Mouse (Mus musculus): ENCODE data around the gene Dnm2. TPM values are rescaled to one million over a fixed set of nuclear protein-coding genes. Genes with fewer than 3 reads are reported as not detected.
A peak's percentile ranks its signal among the peaks of the same experiment; 100 is the strongest.

The Dnm2 gene
- total RNA-seq (2015) = 63.4 and 64.5 TPM in 2 replicates
- 87.0 and 89.9 TPM in 2 replicates for total RNA-seq (2017)

DNA sequence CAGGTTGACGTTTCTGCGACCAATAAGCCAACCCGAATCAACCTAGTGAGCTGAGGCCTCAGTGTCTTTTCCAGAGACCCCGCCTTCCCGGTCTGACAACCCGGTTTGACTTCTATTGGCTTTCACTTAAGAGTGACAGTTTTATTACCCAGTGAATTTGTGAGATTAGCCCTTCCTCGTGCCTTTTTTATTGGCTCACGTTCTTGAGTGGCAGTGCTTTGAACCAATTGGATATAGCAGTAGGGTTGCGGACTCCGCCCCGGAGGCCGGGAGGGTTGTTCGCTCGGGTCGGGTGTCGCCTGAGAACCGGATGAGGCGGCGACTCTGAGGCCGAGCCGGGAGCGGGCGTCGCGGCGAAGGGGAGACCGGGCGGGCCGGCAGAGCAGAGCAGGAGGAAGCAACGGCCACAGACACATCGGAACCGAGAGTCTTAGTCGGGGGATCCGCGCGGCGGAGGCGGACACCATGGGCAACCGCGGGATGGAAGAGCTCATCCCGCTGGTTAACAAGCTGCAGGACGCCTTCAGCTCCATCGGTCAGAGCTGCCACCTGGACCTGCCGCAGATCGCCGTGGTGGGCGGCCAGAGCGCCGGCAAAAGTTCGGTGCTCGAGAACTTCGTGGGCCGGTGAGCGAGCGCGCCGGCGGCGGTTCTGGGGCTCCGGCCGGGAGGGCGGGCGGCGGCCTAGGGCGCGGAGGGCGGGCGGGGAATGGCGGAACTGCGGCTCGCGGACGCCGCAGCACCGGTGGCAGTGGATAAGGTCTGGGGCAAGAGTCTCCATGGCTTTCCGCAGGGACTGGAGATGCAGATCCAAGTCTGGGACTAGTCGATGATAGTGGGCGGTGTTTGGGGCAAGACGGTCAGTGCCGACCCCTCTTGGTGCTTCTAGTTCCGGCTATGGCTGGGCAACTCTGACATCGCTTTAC is at the start of gene Dnm2:
Gene Dnm2 (plus strand): TSS at position 278 of the 925 bp plus-strand sequence.
- peak; percentile 92 for ATAC-seq (replicated peaks; ENCODE audit: poor library complexity)

DNA sequence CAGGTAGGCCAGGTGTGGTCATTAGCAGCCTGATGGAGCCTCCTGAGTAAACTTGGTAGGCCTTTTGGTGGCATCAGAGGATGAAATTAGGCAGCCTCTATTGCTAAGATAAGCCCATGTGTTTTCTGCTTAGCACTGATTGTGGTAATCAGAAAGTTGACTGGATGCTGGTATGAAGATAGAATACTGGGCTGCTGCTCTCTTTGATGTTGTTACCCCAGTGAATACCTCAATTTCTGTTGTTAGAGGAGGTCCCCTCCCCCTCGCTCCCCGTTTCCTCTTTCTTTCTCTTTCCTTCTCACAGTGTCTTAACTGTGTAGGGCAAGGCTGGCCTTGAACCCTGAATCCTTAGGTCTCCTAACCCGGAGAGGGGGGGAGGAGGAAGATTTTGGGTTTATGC is 45.5 kb upstream of the Dnm2 start:
- peak; percentile 81 for ATAC-seq (replicated peaks; ENCODE audit: poor library complexity)

DNA sequence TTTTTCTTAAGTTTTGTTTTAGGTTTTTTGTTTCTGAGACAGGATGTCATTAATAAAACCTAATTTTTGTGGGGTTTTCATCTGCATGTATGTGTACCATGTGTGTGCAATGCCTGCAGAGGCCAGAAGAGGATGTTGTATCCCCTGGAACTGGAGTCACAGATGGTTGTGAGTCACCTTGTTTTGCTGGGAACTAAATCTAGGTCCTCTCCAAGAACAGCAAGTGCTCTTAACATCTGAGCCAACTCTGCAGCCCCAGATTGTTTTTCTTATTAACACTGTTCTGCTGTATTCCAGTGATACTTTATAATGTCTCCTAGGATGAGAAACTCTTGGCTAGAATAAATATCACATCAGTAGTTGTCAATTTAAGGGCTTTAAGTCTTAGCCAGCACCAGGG is 43.8 kb upstream of the Dnm2 start:
- no peak for ATAC-seq (replicated peaks; ENCODE audit: poor library complexity)

DNA sequence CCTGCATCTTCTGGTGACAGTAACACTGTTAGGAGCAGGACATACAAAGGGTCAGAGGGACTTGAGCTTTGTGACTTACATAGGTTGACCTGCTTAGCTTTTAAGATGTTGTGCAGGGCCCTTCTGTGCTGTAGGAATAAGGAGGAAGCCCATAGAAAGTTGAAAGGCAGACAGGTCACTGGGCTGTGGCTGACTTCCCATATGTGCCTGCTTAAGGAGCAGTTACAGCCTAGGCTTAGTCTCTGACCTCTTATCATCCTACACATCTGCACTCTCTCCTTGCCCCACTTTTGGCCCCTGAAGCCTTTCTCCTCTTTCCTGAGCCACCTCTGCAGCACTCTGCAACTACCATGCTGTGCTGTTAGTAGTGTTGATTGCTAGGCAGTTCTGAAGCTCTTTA is 40.7 kb upstream of the Dnm2 start:
- no peak for ATAC-seq (replicated peaks; ENCODE audit: poor library complexity)

DNA sequence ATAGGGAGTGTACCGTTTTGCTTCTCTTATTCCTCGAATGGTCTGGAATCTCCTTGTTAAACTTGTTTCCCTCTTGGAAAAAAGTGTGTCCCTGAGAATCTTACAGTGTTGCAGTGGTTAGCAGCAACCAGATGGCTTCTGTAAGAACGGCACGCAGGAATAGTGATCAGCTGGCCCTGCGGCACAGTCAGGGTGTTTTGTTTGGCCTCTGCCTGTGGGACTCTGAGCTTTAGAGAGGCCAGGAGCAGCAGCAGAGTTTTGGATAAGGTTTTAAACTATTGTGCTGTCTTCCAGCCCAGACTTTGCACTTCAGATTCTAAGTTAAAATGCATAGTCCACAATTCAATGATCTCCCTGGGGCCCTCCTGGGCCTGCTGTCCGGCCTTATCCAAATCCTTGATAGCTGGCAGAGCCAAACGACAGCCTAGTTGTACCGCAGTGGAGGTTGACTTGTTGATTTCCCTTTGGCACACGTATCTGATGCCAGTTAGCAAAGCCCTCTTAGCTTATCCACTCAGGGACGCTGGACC is 32.0 kb upstream of the Dnm2 start:
- ATAC-seq (replicated peaks; ENCODE audit: poor library complexity) = no peak

DNA sequence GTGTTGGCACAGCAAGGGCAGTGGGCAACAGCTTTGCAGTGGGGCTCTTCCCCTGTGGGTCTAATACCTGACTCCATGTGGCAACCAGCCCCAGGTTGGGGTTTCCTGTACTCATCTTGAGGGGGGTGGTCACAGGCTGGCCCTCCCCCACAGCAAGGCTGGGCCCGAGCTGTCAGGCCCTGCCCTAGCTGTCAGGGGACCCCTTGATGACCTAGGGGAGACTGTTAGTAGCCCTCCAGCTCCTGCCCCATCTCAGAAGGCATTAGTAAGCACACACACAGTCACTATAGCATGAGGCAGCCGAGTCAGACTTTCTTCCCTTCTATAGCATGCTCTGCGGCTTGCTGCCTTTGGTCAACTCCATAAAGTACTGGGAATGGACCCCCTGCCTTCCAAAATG is 29.0 kb upstream of the Dnm2 start:
- ATAC-seq (replicated peaks; ENCODE audit: poor library complexity) = no peak

DNA sequence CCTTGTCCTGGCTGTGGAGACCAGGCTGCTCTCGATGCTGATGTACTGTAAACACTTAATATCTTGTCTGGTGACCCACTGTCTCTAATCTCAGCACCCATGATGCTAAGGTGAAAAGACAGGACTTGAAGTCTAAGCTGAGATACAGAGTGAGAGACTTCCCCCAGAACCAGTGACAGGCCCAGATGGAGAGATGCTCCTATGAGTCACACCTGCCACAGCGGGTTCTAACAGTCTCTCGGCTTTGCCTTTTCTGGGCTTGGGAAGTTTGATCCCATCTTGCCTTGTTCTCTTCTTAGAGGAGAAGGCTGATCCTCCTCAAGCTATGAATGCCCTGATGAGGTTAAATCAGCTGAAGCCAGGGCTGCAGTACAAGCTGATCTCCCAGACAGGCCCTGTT is 27.5 kb upstream of the Dnm2 start:
- ATAC-seq (replicated peaks; ENCODE audit: poor library complexity) = no peak

DNA sequence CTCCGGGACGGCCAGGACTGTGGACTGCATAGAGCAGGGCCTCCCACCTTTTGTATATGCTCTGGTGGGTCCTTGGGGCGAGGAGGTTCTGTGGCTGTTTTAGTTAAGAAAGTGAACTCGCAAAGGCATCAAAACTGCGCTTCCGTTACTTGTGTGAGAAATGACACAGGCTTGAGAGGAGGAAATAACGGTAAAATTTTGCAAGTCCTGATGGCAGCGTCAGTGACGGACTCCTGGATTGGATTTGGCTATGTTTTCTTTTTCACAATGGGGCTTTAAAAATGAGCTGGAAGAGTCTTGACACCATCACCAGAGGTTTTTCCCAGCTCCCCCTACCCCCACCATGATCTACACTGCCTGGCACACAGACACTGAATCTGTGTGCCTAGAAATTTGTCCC is 23.7 kb upstream of the Dnm2 start:
- ATAC-seq (replicated peaks; ENCODE audit: poor library complexity) = no peak

DNA sequence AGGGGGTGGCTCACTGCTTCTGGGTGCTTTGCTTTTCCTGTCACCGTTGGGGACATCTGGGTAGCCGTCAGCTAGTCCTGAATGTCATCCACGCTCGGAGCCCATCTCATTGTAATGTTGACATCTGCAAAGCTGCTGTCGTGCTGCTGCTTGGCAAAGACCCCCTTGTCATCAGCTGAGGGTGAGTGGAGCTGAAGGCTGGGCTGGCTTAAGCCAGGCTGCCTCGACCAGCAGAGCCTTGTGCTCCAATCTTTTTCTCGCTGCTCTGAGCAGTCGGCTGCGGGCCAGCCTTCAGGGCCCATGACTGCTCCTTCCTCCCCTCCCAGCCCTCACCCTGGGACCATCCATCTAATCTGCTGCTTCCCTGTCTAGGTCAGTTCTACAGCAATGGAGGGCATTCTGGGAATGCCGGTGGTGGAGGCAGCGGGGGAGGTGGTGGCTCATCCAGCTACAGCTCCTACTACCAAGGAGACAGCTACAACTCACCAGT is 21.9 kb upstream of the Dnm2 start:
- no peak for ATAC-seq (replicated peaks; ENCODE audit: poor library complexity)

DNA sequence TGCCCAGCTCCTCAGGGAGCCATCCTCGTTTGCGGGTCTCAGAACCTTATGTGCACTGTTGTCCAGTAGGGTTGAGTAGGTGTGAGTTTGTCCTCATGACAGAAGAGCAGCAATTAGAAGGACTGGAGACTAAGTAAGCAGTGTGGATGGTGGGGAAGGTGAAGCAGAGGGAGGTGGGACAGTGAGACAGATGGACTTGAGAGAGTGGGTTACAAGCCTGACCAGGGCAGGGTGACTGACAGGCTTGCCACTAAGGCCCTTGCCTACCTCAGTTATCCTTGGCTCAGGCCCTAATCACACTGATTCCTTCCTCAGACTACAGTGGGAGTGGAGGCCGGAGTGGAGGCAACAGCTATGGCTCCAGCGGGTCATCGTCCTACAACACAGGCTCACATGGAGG is 21.0 kb upstream of the Dnm2 start:
- ATAC-seq (replicated peaks; ENCODE audit: poor library complexity) = no peak

DNA sequence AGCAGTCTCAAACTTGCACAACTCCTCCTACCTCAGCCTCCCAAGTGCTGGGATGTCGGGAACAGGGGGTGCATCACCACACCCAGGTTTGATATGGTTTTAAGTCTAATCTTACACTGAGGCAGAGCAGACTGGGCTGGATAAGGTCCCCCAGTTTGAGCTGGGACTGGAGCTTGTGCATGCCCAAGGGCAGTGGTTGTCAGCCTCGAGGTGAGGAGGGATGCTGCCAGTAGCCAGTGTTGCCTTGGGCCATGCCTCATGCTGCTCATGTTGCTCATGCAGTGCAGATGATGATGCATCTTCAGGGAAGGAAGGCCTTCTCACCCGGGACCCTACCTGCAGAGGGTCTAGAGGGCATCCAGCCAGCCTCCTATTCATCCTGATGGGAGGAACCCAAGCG is 19.2 kb upstream of the Dnm2 start:
- no peak for ATAC-seq (replicated peaks; ENCODE audit: poor library complexity)

DNA sequence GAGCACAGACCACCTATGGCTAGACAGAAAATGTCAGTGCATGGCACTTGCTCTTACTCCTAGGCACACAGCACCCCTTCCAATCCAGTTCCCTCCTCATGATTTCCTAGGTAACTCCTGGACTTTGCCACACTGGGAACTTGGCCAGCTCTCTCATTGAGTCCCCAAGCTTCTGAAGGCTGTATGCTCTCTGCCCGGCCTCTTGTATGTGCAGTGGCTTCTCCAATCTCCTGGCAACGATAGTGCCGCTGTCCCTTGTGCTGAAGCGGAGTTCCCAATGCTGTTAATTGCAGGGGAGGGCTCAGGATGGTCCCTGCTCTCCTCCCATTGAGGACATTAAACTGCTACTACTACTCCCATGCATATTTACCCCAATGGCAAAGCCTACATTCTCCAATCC is 16.8 kb upstream of the Dnm2 start:
- peak; percentile 21; the same call in 1 of the 2 replicates for ATAC-seq (replicated peaks; ENCODE audit: poor library complexity)

DNA sequence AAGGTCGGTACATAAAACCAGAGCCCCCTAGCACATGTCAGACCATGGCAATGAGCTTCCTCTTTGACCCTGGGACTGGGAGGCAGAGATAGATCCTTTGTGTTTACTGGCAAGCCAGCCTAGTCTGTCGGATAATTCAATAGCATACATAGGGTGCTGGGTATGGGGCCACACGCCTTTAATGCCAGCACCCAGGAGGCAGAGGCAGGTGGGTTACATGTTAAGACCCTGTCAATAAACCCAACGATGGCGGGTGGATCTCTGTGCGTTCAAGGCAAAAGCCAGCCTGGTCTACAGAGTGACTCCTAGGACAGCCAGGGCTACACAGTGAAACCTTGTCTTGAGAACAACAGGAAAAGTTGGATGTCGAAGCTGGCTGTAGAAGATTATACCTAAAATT is 16.1 kb upstream of the Dnm2 start:
- no peak for ATAC-seq (replicated peaks; ENCODE audit: poor library complexity)

DNA sequence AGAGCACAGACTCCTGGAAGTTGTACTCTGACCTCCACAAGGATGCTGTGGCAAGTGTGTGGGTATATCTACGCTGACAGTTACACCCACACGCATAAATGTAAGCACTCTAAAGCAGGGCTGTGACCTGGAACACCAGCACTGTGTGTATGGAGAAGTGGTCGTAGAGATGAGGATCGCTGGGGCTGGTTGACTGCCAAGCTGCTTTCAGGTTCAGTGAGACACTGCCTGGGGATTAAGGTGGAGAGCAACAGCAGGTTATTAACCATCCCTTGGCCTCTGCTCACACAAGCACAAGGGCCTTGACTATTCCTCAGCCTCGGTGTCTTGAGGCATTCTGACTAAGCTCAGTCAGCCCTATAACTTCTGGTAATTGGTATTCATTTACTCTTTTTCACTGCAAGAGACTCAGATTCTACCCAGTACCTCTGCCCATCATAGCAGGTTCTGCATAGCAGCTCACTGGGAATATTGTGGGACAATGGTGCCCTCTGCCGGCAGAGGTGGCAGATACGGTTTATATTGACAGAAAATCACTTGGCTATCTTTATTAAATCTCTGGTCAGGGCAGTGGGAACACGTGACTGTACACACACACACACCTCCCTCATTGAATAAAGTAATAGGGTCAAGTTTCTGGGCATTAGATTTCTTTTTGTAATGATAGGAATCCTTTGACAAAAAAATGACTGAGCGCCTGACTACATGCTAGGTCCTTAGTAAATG is 15.0 kb upstream of the Dnm2 start:
- ATAC-seq (replicated peaks; ENCODE audit: poor library complexity) = peak; percentile 71

DNA sequence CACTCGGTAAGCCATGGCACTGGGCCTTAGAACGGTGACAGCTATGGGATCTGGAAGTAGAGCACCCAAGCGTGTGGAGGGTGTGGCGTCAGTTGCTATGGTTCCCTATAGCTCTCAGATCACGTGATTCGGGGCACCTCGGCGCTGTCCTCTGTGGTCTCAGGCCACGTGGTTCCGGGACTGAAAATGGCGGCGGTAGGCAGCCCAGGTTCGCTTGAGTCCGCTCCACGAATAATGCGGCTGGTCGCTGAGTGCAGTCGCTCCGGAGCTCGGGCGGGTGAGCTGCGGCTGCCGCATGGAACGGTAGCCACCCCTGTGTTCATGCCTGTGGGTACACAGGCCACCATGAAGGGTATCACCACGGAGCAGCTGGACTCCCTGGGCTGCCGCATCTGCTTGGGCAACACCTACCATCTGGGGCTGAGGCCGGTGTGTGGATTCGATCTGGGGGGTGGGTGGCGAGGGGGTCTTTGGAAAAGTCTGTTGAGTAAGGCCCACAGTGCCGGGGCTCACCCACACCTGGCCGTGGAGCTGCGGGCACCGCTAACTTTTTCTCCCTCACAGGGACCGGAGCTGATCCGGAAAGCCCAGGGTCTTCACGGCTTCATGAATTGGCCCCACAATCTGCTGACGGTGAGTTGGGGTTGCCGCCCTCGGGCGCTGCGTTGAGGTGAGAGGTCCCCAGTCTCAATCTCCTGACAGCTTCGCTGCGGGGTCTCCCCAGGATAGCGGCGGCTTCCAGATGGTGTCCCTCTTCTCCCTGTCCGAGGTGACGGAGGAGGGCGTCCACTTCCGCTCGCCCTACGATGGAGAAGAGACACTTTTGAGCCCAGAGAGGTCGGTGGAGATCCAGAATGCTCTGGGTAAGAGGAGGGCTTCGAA is 12.8 kb upstream of the Dnm2 start, which contains the start of gene Qtrt1:
Gene Qtrt1 (plus strand): TSS at position 169 of the 882 bp plus-strand sequence.
- ATAC-seq (replicated peaks; ENCODE audit: poor library complexity) = peak; percentile 89

DNA sequence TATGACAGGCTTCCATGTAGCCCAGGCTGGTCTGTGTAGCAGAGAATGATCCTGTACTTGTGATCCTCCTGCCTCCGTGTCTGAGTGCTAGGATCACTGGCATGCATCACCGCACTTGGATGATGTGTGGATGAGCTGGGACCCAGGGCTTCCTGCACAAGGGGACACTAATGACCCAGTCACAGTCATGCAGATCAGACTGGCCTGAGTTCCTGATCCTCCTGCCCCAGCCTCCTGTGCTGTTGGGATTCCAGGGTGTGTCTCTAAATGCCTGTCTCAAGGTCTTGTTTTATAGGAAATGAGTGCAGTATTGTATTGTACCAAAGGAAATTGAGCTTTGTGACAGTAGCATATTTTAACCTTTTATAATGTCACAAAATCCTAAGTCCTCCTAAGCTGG is 6.8 kb upstream of the Dnm2 start:
- ATAC-seq (replicated peaks; ENCODE audit: poor library complexity) = no peak

DNA sequence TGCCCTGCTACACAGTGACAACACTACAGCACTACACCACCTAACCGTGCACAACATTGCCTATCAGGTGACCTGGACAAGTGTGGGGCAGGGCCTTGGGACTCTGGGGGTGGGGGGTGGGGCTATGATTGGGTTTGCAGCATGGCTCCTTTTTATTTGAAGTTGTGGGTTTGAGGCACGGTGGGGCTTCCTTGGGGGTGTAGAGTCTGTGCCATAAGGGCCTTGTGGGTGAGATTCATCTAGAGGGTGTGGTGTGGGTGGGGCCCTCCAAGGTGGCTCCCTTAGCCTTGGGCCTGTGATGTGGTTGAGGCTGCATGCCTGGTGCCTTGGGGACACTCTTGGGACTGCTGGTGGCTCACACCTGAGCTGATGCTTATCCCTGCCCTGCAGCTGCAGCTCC is 5.1 kb upstream of the Dnm2 start:
- no peak for ATAC-seq (replicated peaks; ENCODE audit: poor library complexity)

DNA sequence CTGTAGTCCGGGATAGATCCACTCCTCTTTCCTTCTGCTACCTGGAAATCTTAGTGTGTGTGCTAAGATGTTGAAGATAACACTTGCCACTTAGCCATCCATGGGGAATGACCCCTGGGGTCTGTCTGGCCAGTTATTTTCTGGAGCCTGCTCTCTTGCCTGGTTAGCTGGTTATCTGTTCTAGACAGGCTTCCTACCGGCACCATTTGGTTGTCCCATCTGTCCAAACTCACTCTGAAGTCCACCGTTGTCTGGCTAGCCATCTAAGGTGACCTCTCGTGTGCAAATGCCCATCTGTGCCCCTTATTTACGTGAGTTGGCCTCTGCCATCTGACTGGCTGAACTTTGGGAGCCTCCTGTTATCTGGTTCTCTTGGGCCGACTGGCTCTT is 843 bp downstream of the Dnm2 start:
- no peak for ATAC-seq (replicated peaks; ENCODE audit: poor library complexity)

DNA sequence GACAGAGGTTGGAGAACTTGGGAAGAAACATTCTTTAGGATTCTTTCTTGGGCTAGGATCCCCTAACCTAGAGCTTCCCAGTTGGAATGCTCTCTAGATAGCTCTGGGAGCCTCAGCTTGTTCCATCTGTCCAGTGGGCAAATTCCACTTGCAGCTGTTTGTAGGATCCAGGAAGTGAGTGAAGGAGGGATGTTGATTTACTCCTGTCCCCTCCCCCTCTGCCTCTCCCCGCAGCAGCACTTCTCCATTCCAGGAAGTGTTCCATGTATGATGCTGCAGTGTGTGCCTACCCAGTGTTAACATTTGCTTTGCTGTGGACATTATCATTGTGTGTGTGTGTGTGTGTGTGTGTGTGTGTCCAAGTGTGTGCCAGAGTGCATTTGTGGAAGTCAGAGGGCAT is 1.3 kb downstream of the Dnm2 start:
- peak; percentile 21; the same call in 1 of the 2 replicates for ATAC-seq (replicated peaks; ENCODE audit: poor library complexity)

DNA sequence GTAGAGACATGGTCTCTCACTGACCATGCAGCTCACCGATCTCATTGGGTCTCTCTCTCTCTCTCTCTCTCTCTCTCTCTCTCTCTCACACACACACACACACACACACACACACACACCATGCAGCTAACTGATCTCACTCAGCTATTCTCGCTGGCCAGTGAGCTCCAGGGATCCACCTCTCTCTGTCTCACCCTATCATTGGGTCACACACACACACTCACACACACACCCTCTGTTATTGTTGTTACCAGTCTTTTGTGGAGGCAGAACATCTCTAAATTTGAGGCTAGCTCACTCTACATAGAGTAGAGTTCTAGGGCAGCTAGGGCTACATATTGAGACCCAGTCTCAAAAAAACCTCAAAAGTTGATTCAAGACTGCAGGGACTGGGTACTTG is 1.8 kb downstream of the Dnm2 start:
- no peak for ATAC-seq (replicated peaks; ENCODE audit: poor library complexity)

DNA sequence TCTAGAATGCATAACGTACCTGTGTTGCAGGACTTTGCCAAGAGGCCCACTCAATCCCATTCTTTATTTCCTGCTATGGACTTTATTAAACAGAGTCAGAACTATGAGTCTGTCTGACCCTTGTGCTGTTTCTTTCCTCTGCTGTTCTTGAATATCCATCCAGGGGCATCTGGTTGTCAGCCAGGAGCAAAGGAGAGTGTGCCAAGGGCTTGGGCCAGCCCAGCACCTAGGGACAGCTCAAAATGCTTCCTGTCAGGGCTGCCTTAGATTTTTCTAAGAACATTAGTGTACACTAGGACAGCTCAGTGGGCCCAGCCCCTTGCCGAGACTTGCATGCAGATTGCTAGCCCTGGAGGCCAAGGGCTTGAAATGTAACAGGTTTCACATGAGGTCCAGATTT is 3.1 kb downstream of the Dnm2 start:
- no peak for ATAC-seq (replicated peaks; ENCODE audit: poor library complexity)

All from megakaryocyte progenitor cell, adult 5-6 weeks (primary cell).